Mouse (Mus musculus): ENCODE data around the gene Pphln1.

DNA sequence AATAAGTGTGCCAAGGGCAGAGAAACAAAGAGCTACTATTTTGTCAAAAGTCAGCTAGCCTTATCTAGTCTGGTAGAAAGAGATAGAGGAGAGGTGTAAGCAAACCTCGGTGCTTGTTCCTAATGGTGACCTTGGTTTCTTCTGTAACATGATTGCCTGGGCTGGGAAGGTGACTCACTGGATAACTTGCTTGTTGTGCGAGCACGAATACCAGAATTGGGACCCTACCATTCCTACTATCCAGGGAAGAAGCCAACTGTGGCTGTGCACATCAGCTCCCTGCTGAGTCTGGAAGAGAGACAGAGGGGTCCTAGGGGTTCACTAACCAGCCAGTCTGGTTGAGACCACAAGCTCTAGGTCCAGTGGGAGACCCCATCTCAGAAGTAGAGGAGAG, 123.6 kb downstream of the Pphln1 start:
- TF ChIP-seq CTCF (IDR thresholded peaks at IDR 0.05; ENCODE audit: low read depth) (no peak), EP300 (IDR thresholded peaks at IDR 0.05; ENCODE audit: low read depth) (no peak)

Data from heart, postnatal 0 days (tissue).